Mouse (Mus musculus) gastrocnemius, adult 18-20 months (tissue): ENCODE results near the gene Micu1. TPM values are rescaled to one million over a fixed set of nuclear protein-coding genes. Genes with fewer than 3 reads are reported as not detected.

Experiments
- DNase-seq: peaks from one replicate; pipeline ENCODE4 v3.0.0; 2021; ENCODE audit warnings: low spot score
- total RNA-seq, 2 experiments: library from RNA; stranded (reverse); gene quantifications; 2 replicates each; pipeline ENCODE4 v1.2.3; 2021

Micu1 gene
- total RNA-seq, 2 experiments from 2014 or later: 55.9 to 61.3 TPM

- DNase-seq: peak; percentile 95
Measured at GRCm38 (mm10) chr10:59879255-59880028, 177.2 kb downstream of the Micu1 start, which contains the start of gene Dnajb12. Dnajb12 (plus strand) TSS chr10:59879556.

DNA sequence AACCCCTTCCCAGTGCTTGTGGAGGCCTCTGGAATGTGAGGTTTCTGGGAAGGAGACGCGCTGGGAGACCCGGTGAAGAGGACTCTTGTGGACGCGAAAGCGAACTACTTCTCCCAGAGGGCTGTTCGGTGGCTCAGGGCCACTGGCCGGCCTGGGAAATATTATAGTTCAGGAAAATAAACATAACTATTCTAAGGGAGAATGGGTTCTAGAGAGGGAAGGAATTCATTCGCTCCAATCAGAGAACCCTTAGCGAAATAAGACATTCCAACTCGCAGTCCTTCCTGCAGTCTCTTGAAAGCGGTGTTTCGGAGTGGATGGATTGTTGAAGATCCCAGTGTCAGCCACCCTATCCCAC, 177.7 kb downstream of the Micu1 start:
- DNase-seq: no peak

GRCm38 (mm10) chr10:59880837-59881236, 178.6 kb downstream of the Micu1 start:
- no peak for DNase-seq

GRCm38 (mm10) chr10:59884327-59885173, 182.3 kb downstream of the Micu1 start:
- DNase-seq: no peak

DNA sequence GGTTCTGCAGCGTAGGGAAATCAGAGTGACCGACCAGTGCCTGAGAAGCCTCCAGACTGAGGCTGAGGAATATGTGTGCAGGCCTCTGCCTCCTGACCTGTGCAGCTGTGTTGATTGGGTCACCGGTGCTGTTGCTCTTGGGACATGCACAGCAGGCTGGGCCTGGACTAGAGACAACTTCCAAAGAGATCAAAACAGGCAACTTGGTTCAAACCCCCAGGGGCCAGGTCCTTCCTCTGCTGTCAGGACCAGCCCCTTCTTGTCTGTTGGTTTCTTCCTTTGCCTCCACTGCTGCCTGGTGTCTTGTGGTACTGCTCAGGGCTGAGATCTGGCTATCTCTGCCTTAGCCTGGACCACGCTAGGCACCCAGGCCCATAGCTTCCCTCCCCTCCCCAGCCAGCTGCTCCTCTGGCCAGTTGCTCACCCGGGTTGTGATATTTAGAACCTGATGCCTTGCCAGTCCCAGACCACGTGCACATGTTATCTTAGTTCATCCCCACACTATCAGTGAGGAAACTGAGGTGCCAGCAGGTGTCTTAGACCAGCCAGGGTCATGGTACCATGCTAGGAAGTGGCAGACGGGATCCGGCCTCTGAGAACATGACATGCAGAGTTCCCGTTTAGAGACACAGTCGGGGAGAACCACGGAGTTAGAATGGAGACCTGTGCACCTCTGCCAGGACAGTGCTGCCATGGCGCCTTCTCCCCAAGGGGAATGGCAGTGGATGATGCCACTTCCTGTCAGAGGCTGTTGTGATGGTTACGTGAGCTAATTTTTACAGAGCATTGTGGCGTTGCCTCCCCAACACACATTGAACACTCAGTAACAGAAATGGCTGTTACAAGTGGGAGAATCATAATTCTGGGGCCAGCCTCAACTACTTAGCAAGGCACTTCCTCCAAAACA, 183.2 kb downstream of the Micu1 start:
- no peak for DNase-seq

DNA sequence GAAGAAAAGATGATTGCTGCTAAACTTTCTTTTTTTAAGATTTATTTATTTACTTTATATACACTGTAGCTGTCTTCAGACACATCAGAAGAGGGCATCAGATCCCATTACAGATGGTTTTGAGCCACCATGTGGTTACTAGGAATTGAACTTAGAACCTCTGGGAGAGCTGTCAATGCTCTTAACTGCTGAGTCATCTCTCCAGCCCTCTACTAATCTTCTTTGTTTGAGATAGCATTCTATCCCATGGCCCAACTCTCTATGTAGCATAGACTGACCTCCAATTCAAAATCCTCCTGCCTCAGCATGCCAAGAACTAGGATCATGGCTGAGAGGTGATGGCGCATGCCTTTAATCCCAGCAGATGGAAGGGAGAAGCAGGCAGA, 183.8 kb downstream of the Micu1 start:
- DNase-seq: no peak

DNA sequence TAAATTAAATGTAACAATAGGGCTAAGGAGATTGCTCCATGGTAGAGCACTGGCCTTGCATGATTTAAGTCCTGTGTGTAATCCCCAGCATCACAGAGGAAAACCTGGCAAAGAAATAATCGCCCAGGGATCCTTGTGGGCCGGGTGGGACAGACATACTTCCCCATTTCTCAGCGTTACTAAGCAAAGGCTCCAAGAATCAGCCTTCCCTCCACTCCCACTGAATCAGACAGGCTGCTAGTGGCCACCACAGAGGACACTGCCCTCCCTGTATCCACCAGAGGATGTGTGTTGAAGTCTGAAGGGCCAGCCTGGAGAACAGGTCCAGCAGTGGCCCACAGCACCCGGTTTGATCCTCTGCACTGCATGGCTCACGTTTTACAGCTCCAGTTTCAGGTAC, 185.2 kb downstream of the Micu1 start:
- DNase-seq: no peak

- no peak for DNase-seq
Measured at GRCm38 (mm10) chr10:59889339-59889738, 187.1 kb downstream of the Micu1 start.

DNA sequence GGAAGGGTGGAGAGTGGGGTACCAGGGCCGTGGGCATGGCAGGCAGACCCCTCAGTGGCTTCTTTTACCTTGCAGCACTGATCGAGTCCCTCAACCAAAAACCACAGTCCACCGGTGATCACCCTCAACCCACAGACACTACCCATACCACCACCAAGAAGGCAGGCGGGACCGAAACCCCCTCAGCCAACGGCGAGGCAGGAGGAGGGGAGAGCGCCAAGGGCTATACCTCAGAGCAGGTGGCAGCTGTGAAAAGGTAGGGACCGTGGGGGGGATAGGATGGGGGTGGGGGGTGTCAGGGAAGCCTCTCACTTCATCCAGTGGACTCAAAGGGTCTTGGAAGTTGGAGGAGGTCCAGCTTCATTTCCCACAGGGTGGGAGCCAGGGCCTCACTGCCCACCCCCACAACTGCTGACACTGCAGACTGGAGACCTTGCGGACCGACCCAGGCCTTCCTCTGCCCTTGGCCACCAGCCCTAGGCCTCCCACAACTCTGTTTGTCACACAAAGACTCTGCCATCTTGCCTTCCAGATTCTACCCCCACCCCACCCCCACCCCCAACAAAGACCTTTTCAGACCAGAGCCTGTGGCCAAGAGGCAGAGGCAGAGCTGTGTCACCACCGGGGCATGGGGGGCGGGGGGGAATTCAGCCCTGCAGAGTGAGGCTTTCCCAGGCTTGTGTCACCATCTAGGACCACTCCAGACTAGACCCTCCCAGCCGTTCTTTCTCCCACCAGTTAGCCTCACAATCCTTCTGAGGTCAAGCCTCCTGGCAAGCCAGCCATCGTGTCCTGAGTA, 187.9 kb downstream of the Micu1 start:
- DNase-seq: no peak

- DNase-seq: peak; percentile 64
Measured at GRCm38 (mm10) chr10:59892977-59893376, 190.7 kb downstream of the Micu1 start.

GRCm38 (mm10) chr10:59894251-59895160, 192.2 kb downstream of the Micu1 start:
- DNase-seq: peak; percentile 86

- no peak for DNase-seq
Measured at GRCm38 (mm10) chr10:59895460-59896186, 193.3 kb downstream of the Micu1 start.

DNA sequence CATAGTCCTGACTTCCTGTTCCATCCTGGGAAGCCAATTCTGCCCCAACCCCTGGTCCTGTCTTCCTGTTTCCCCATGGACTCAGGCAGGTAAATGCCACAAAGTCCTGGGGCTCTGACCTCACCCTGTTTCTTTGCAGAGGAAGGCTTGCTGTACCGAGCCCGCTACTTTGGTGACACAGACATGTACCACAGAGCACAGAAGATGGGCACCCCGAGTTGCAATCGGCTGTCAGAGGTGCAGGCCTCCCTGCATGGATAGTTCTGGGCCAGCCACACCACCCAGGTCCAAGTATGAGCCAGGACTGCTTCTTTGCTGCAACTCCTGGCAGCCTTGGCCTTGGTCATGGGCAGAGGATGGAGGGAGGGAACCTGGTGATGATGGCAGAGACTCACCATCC, 193.9 kb downstream of the Micu1 start:
- no peak for DNase-seq

DNA sequence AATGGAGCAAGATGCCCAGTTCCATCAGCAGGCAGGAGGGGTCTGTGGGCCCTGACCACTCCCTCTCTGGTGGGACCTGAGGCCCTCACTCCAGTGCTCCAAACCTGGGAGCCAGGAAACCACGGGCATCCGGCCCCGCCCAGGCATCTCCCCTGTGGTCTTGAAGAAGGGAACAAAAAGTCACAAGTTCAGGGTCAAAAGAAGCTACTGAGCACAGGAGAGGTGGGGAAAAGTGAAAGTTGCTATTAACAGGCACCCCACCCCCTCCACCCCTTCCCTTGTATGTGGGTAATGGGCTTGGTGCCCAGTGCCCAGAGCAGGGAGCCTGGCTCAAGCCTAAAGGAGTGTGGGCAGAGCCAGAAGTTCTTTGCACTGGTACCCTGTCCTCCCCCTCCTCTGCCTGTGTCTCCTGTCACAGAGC, 194.6 kb downstream of the Micu1 start:
- no peak for DNase-seq

DNA sequence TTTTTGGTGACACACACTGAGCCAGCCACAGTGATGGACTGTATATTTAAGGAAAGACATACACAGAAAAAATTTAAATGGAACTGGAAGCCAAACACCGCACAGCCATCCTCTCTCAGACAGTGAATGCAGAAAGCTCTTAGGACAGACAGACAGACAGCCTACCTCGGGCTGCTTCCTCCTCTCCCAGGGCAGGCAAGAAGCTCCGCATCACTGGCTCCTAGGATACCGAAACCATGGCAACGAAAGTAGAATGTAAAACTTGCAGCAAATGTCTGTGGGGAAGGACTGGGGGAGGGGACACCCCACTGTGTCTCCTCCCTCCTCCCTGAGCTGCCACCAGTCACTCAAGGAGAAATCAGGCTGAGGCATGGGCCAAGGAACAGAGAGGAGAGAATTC, 195.2 kb downstream of the Micu1 start:
- DNase-seq: no peak

DNA sequence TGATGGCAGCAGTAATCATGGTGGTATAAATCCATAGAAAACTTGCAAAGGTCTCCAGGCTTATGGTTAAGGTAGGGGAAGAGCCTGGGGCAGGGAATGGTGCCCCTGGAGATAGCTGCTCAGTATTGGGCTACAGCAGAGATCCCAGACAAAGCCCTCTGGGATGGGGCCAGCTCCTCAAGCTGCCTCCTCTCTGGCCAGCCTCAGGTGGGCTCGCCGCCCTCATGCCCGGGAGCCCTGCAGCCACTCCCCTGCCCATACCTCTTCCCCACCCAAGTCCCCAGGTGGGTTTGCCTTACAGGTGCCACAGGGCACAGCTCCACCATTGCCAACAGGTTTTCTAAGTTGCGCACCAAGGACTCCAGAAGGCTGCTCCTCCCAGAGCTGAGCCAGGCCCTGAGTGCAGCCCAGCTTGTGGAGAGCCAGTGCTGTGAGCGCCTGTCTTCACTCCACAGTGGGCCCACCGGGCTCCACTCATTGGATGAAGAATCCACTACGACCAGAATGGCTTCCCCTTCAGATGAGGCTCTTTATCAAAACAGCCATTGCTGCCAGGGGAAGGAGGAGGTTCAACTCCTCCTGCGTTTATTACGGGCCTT, 196.0 kb downstream of the Micu1 start:
- DNase-seq: no peak

- no peak for DNase-seq
Measured at GRCm38 (mm10) chr10:59898935-59899334, 196.7 kb downstream of the Micu1 start.

DNA sequence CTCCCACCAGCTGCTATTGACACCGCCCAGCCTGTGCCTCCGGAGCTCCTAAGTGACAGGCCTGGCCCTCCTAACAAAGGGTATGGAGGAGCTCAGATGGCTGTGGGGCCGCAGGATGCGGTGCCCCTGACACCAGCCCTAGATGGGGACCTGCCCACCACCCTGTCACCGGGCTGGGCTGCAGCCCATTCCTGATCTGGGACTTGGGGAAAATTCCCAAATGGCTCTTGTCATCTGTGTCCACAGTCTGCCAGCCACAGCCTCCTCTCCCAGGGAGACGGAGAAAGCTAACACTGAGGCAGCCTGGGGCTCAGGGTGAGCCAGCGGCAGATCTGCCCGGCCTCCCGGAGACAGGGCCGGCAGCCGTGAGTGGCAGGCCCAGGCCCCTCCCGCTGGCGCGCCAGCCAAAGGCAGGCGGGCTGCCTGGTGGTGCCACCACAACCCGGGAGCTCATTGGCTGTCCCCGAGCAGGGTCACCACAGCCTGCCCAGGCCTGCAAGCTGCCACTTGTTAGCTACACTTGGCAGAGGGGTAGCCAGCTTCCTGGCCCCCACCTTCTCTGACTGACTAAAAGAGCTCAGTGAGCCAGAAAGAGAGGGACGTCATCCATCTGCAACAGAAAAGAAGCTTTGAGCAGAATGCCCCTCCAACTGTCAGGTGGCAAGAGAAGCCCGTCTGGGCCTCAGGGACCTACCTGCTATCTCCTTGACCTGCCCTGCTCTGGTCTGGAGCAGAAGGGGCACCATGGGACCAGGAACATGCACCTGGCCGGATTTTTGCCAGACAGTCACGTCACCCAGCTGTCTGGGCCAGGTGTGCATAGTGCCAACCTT, 197.3 kb downstream of the Micu1 start:
- peak; percentile 69 for DNase-seq
